Mouse (Mus musculus) stomach, postnatal 0 days (tissue): ENCODE results near the gene Ulbp1.

Experiments used
- CTCF ChIP-seq: IDR thresholded peaks from 2 replicates; pipeline ENCODE4 v1.5.1; 2016; ENCODE audit warnings: antibody characterized with exemption, low read depth, mild to moderate bottlenecking, moderate library complexity
- EP300 ChIP-seq: optimal IDR thresholded peaks from 2 replicates; pipeline ENCODE3; 2016; ENCODE audit warnings: antibody characterized with exemption

- TF ChIP-seq CTCF: no peak
- no peak for TF ChIP-seq EP300
These were observed 80.0 kb downstream of the Ulbp1 start for GRCm38 (mm10) chr10:7393143-7394035.
